ENCODE assay signal across 18 mouse cellular contexts in the genomic region with DNA sequence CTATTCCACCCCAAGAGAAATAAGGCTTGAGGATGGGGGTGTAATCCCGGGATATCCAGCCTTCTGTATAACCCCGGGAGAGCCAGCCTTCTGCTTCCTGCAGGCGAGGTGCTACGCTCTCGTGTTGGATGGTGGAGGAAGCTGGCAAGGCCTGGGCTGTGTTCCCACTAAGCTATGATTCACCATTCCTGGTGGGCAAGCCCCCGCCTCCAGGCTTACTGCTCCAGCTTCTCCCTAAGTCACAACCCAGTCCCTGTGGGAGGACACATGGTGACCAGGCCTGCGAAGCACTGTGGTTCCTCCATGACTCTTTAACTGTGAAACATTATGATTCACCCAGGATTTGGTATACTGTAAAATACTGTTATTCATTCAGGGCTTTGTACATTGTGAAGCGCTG.
A peak's percentile ranks its signal among the peaks of the same experiment; 100 is the strongest.
DNase-seq lines count a peak whose midpoint lies in the region; TF ChIP-seq lines count a peak whose summit lies in the region.
"Had no signal": no experiment of that assay in that cellular context is flagged by ENCODE, and none has a peak within 500 bp of the region (broad histone marks: within the 10 kb centered on the region; RNA-seq: fewer than 3 reads in every experiment).

No protein-coding gene starts in this region.

- H3K4me1 ChIP-seq in thymus, adult 2 months (replicated peaks; ENCODE audit: control insufficient read depth, insufficient read depth, low read length), result no peaks in the 10 kb centered on the region

- no peak for TF ChIP-seq POLR2A in thymus, adult 2 months (IDR thresholded peaks at IDR 0.05; ENCODE audit: control insufficient read depth, extremely low read depth, insufficient read depth, low read length, poor library complexity)

- H3K27ac ChIP-seq in thymus, adult 2 months (ENCODE audit: control insufficient read depth, insufficient read depth, low read length), result no peak overlapping the region
- H3K27ac ChIP-seq: limb, embryonic 13.5 days; liver, embryonic 15.5 days had no signal

- intact Hi-C loops in left cerebral cortex, postnatal 14 days (cut with DNase I), result no loop called here

- H3K27me3 ChIP-seq in thymus, adult 2 months (ENCODE audit: control insufficient read depth, insufficient read depth, low read length), result no peaks in the 10 kb centered on the region
- H3K27me3 ChIP-seq: limb, embryonic 13.5 days had no signal

- peak; percentile 55 to 75 for DNase-seq in frontal cortex, adult 2 months (ENCODE audit: extremely low spot score in 1 of 2, low spot score in 1 of 2)
- no peak for DNase-seq in frontal cortex, postnatal 10 days (ENCODE audit: low spot score in 2 of 2)
- DNase-seq in left cerebral cortex, postnatal 14 days (ENCODE audit: low spot score in 2 of 2), result peak; percentile 46 to 70
- DNase-seq in left cerebral cortex, adult 11 months (ENCODE audit: low spot score), result no peak
- DNase-seq in layer of hippocampus, postnatal 36 days, result peak; percentile 54 to 60
- no peak for DNase-seq in thymus, postnatal 14 days
- DNase-seq in adrenal gland, adult 18-20 months (ENCODE audit: low spot score in 2 of 2), result no peak
- no peak for DNase-seq in thymus, adult 2 months
- DNase-seq: adrenal gland, postnatal 10 days; cerebellum, adult 8-10 months; heart, postnatal 36 days; kidney, adult 18-20 months; kidney, postnatal 14 days; lung, postnatal 10 days; thymus, adult 18-20 months had no signal

- no peaks in the 10 kb centered on the region for H3K36me3 ChIP-seq in thymus, adult 2 months (ENCODE audit: control insufficient read depth, insufficient read depth, low read length)
- H3K36me3 ChIP-seq: heart, embryonic 12.5 days; limb, embryonic 13.5 days; liver, embryonic 15.5 days had no signal

- no peak overlapping the region for H3K4me3 ChIP-seq in thymus, adult 2 months (ENCODE audit: control insufficient read depth, insufficient read depth, low read length)
- H3K4me3 ChIP-seq: heart, embryonic 12.5 days; limb, embryonic 13.5 days; liver, embryonic 15.5 days had no signal

- TF ChIP-seq CTCF in thymus, adult 2 months (IDR thresholded peaks at IDR 0.05; ENCODE audit: borderline replicate concordance, control insufficient read depth, extremely low read depth, insufficient read depth, low read length, poor library complexity), result no peak

- 84% methylated on average over 8 of the region's 8 CpGs for WGBS in thymus, adult 2 months

Comparison
In these comparisons a context has a peak if more than half of its experiments do, and no peak if none do; other contexts are left out.
1. DNase-seq: peak in frontal cortex, adult 2 months (2 of 2), left cerebral cortex, postnatal 14 days (2 of 2) and layer of hippocampus, postnatal 36 days (2 of 2); none in frontal cortex, postnatal 10 days (0 of 2), left cerebral cortex, adult 11 months (single experiment), thymus, postnatal 14 days (single experiment), adrenal gland, adult 18-20 months (0 of 2) and thymus, adult 2 months (single experiment).